Mouse (Mus musculus): ENCODE results near the gene Zic4. TPM values are rescaled to one million over a fixed set of nuclear protein-coding genes. Genes with fewer than 3 reads are reported as not detected.

Gene Zic4
- polyA plus RNA-seq, 1 experiment = not detected

- Histone ChIP-seq H3K27ac (ENCODE audit: control insufficient read depth, insufficient read depth, low read length) (no peak overlapping the region), H3K4me1 (replicated peaks; ENCODE audit: control insufficient read depth, insufficient read depth, low read length) (peaks cover 5% of the 10 kb centered on the region; the same call in 1 of the 2 replicates), H3K4me3 (ENCODE audit: control insufficient read depth, insufficient read depth, low read length) (no peak overlapping the region), H3K27me3 (ENCODE audit: control insufficient read depth, insufficient read depth, low read length) (peaks cover 22% of the 10 kb centered on the region; the same call in 1 of the 2 replicates), H3K36me3 (ENCODE audit: control insufficient read depth, insufficient read depth, low read length) (no peaks in the 10 kb centered on the region)
- 14% methylated on average over 14 of the region's 14 CpGs for WGBS
- no peak for TF ChIP-seq CTCF (IDR thresholded peaks at IDR 0.05; ENCODE audit: borderline replicate concordance, control insufficient read depth, extremely low read depth, insufficient read depth, low read length, poor library complexity)
- no peak for TF ChIP-seq POLR2A (IDR thresholded peaks at IDR 0.05; ENCODE audit: control insufficient read depth, extremely low read depth, insufficient read depth, low read length, poor library complexity)
- no peak for DNase-seq
Measured at GRCm38 (mm10) chr9:91363011-91363730, 958 bp downstream of the Zic4 start.

GRCm38 (mm10) chr9:91363814-91364126 is 1.6 kb downstream of the Zic4 start:
- H3K27me3 ChIP-seq (ENCODE audit: control insufficient read depth, insufficient read depth, low read length) = peaks cover 22% of the 10 kb centered on the region; the same call in 1 of the 2 replicates
- no peak for DNase-seq
- 3% methylated on average over 7 of the region's 7 CpGs for WGBS
- TF ChIP-seq POLR2A (IDR thresholded peaks at IDR 0.05; ENCODE audit: control insufficient read depth, extremely low read depth, insufficient read depth, low read length, poor library complexity) = no peak
- TF ChIP-seq CTCF (IDR thresholded peaks at IDR 0.05; ENCODE audit: borderline replicate concordance, control insufficient read depth, extremely low read depth, insufficient read depth, low read length, poor library complexity) = no peak
- H3K4me1 ChIP-seq (replicated peaks; ENCODE audit: control insufficient read depth, insufficient read depth, low read length) = peaks cover 5% of the 10 kb centered on the region; the same call in 1 of the 2 replicates
- H3K4me3 ChIP-seq (ENCODE audit: control insufficient read depth, insufficient read depth, low read length) = no peak overlapping the region
- no peaks in the 10 kb centered on the region for H3K36me3 ChIP-seq (ENCODE audit: control insufficient read depth, insufficient read depth, low read length)
- no peak overlapping the region for H3K27ac ChIP-seq (ENCODE audit: control insufficient read depth, insufficient read depth, low read length)

GRCm38 (mm10) chr9:91364127-91364970 is 2.1 kb downstream of the Zic4 start:
- H3K27me3 ChIP-seq (ENCODE audit: control insufficient read depth, insufficient read depth, low read length) = peaks cover 22% of the 10 kb centered on the region; the same call in 1 of the 2 replicates
- H3K4me1 ChIP-seq (replicated peaks; ENCODE audit: control insufficient read depth, insufficient read depth, low read length) = peaks cover 5% of the 10 kb centered on the region; the same call in 1 of the 2 replicates
- no peaks in the 10 kb centered on the region for H3K36me3 ChIP-seq (ENCODE audit: control insufficient read depth, insufficient read depth, low read length)
- WGBS = 3% methylated on average over 77 of the region's 77 CpGs
- DNase-seq = no peak
- no peak overlapping the region for H3K4me3 ChIP-seq (ENCODE audit: control insufficient read depth, insufficient read depth, low read length)
- TF ChIP-seq CTCF (IDR thresholded peaks at IDR 0.05; ENCODE audit: borderline replicate concordance, control insufficient read depth, extremely low read depth, insufficient read depth, low read length, poor library complexity) = no peak
- TF ChIP-seq POLR2A (IDR thresholded peaks at IDR 0.05; ENCODE audit: control insufficient read depth, extremely low read depth, insufficient read depth, low read length, poor library complexity) = no peak
- H3K27ac ChIP-seq (ENCODE audit: control insufficient read depth, insufficient read depth, low read length) = no peak overlapping the region

GRCm38 (mm10) chr9:91364971-91365501 is 2.8 kb downstream of the Zic4 start:
- H3K4me3 ChIP-seq (ENCODE audit: control insufficient read depth, insufficient read depth, low read length) = no peak overlapping the region
- H3K36me3 ChIP-seq (ENCODE audit: control insufficient read depth, insufficient read depth, low read length) = no peaks in the 10 kb centered on the region
- peaks cover 5% of the 10 kb centered on the region; the same call in 1 of the 2 replicates for H3K4me1 ChIP-seq (replicated peaks; ENCODE audit: control insufficient read depth, insufficient read depth, low read length)
- 2% methylated on average over 42 of the region's 42 CpGs for WGBS
- peaks cover 22% of the 10 kb centered on the region; the same call in 1 of the 2 replicates for H3K27me3 ChIP-seq (ENCODE audit: control insufficient read depth, insufficient read depth, low read length)
- H3K27ac ChIP-seq (ENCODE audit: control insufficient read depth, insufficient read depth, low read length) = no peak overlapping the region
- TF ChIP-seq CTCF (IDR thresholded peaks at IDR 0.05; ENCODE audit: borderline replicate concordance, control insufficient read depth, extremely low read depth, insufficient read depth, low read length, poor library complexity) = no peak
- TF ChIP-seq POLR2A (IDR thresholded peaks at IDR 0.05; ENCODE audit: control insufficient read depth, extremely low read depth, insufficient read depth, low read length, poor library complexity) = no peak
- DNase-seq = no peak

- no peak within 1 kb of the TSS for H3K4me3 ChIP-seq (ENCODE audit: control insufficient read depth, insufficient read depth, low read length)
- peaks cover 5% of the 10 kb centered on the region; the same call in 1 of the 2 replicates for H3K4me1 ChIP-seq (replicated peaks; ENCODE audit: control insufficient read depth, insufficient read depth, low read length)
Measured at GRCm38 (mm10) chr9:91365664-91366063, 3.5 kb downstream of the Zic4 start, which contains the start of gene Zic1. Zic1 (minus strand) TSS chr9:91365810.

More at GRCm38 (mm10) chr9:91365664-91366063, 3.5 kb downstream of the Zic4 start, which contains the start of gene Zic1:
- DNase-seq = no peak
- Histone ChIP-seq H3K36me3 (ENCODE audit: control insufficient read depth, insufficient read depth, low read length) (no peaks in the 10 kb centered on the region), H3K27me3 (ENCODE audit: control insufficient read depth, insufficient read depth, low read length) (peaks cover 22% of the 10 kb centered on the region; the same call in 1 of the 2 replicates), H3K27ac (ENCODE audit: control insufficient read depth, insufficient read depth, low read length) (no peak within 1 kb of the TSS)
- 8% methylated on average over 33 of the region's 33 CpGs for WGBS
- TF ChIP-seq POLR2A (IDR thresholded peaks at IDR 0.05; ENCODE audit: control insufficient read depth, extremely low read depth, insufficient read depth, low read length, poor library complexity) = no peak
- TF ChIP-seq CTCF (IDR thresholded peaks at IDR 0.05; ENCODE audit: borderline replicate concordance, control insufficient read depth, extremely low read depth, insufficient read depth, low read length, poor library complexity) = no peak
